Mouse (Mus musculus) MEL (cell line): ENCODE results near the gene Ttll11. TPM values are rescaled to one million over a fixed set of nuclear protein-coding genes. Genes with fewer than 3 reads are reported as not detected.

Experiments
- DNase-seq: peaks from one replicate; pipeline ENCODE4 v3.0.0; 2011; ENCODE audit warnings: low read depth, low spot score
- H3K27ac ChIP-seq: 2 replicates; pipeline ENCODE4 v1.5.1; 2012; ENCODE audit warnings: low read depth, mild to moderate bottlenecking, control low read depth, low read length, moderate library complexity; ENCODE audit not compliant: control insufficient read depth
- H3K27me3 ChIP-seq, 2 experiments: fragments of 150-350 bp in 1 of 2; sonication (generic) in 1 of 2; 2 replicates each; pipeline ENCODE4 v1.6.1; 2012; ENCODE audit warnings: low read length in 2 of 2, mild to moderate bottlenecking in 2 of 2, improper control_type of control experiment in 1 of 2, moderate library complexity in 1 of 2; ENCODE audit not compliant: insufficient read depth in 2 of 2, control insufficient read depth in 1 of 2
- H3K36me3 ChIP-seq, 2 experiments: 2 replicates each; pipeline ENCODE4 v1.6.1; 2012 to 2014; ENCODE audit warnings: low read length in 2 of 2, improper control_type of control experiment in 1 of 2, inconsistent platforms in 1 of 2, mild to moderate bottlenecking in 1 of 2; ENCODE audit not compliant: insufficient read depth in 2 of 2, control insufficient read depth in 1 of 2
- H3K4me1 ChIP-seq, 2 experiments: fragments of 150-350 bp in 1 of 2; sonication (generic) in 1 of 2; 2 replicates each; pipeline ENCODE4 v1.6.1; 2012; ENCODE audit warnings: low read length in 2 of 2, improper control_type of control experiment in 1 of 2, mild to moderate bottlenecking in 1 of 2; ENCODE audit not compliant: insufficient read depth in 2 of 2, control insufficient read depth in 1 of 2
- H3K4me3 ChIP-seq, 2 experiments: fragments of 150-350 bp in 1 of 2; sonication (generic) in 1 of 2; 2 replicates each; pipeline ENCODE4 v1.5.1; 2012; ENCODE audit warnings: low read depth in 2 of 2, low read length in 2 of 2, mild to moderate bottlenecking in 2 of 2, moderate library complexity in 2 of 2, control low read depth in 1 of 2, improper control_type of control experiment in 1 of 2; ENCODE audit not compliant: control insufficient read depth in 1 of 2, insufficient read depth in 1 of 2
- H3K79me2 ChIP-seq: 2 replicates; pipeline ENCODE4 v1.6.1; 2012; ENCODE audit warnings: mild to moderate bottlenecking, low read length, moderate library complexity; ENCODE audit not compliant: control insufficient read depth, poor library complexity, insufficient read depth
- H3K9ac ChIP-seq: 2 replicates; pipeline ENCODE4 v1.6.1; 2012; ENCODE audit warnings: low read depth, mild to moderate bottlenecking, control low read depth, low read length, moderate library complexity; ENCODE audit not compliant: control insufficient read depth, poor library complexity, severe bottlenecking
- H3K9me3 ChIP-seq: fragments of 150-350 bp; sonication (generic); replicated peaks from 2 replicates; pipeline ENCODE4 v1.6.1; 2012; ENCODE audit warnings: mild to moderate bottlenecking, low read length, improper control_type of control experiment, moderate library complexity; ENCODE audit not compliant: insufficient read depth
- BHLHE40 ChIP-seq: IDR thresholded peaks from 2 replicates; pipeline ENCODE4 v1.6.1; 2012; ENCODE audit warnings: low read depth, mild to moderate bottlenecking, inconsistent platforms, low read length, improper control_type of control experiment, borderline replicate concordance
- CHD1 ChIP-seq: IDR thresholded peaks from 2 replicates; pipeline ENCODE4 v1.6.1; 2012; ENCODE audit warnings: low read depth, mild to moderate bottlenecking, inconsistent platforms, low read length, improper control_type of control experiment
- CHD2 ChIP-seq: IDR thresholded peaks from 2 replicates; pipeline ENCODE4 v1.6.1; 2011; ENCODE audit warnings: low read length, improper control_type of control experiment
- ELF1 ChIP-seq: IDR thresholded peaks from 2 replicates; pipeline ENCODE4 v1.6.1; 2014; ENCODE audit warnings: low read depth, mild to moderate bottlenecking, inconsistent platforms, low read length, improper control_type of control experiment, moderate library complexity
- ETS1 ChIP-seq: IDR thresholded peaks from 2 replicates; pipeline ENCODE4 v1.6.1; 2012; ENCODE audit warnings: low read depth, mild to moderate bottlenecking, inconsistent platforms, low read length, improper control_type of control experiment, moderate library complexity
- GABPA ChIP-seq: IDR thresholded peaks from 2 replicates; pipeline ENCODE4 v1.6.1; 2012; ENCODE audit warnings: low read depth, mild to moderate bottlenecking, inconsistent platforms, low read length, improper control_type of control experiment, moderate library complexity
- GATA1 ChIP-seq: IDR thresholded peaks from 2 replicates; pipeline ENCODE4 v1.6.1; 2011; ENCODE audit warnings: low read depth, low read length, improper control_type of control experiment
- MEF2A ChIP-seq: IDR thresholded peaks from 2 replicates; pipeline ENCODE4 v1.6.1; 2014; ENCODE audit warnings: low read depth, mild to moderate bottlenecking, inconsistent platforms, low read length, improper control_type of control experiment; ENCODE audit not compliant: poor library complexity, insufficient replicate concordance, severe bottlenecking; ENCODE audit errors: extremely low read depth
- MXI1 ChIP-seq: IDR thresholded peaks from 2 replicates; pipeline ENCODE4 v1.6.1; 2011; ENCODE audit warnings: mild to moderate bottlenecking, low read depth, low read length, improper control_type of control experiment
- NELFE ChIP-seq: IDR thresholded peaks from 2 replicates; pipeline ENCODE4 v1.6.1; 2011; ENCODE audit warnings: low read depth, low read length, improper control_type of control experiment
- NRF1 ChIP-seq: IDR thresholded peaks from 2 replicates; pipeline ENCODE4 v1.6.1; 2014; ENCODE audit warnings: low read depth, mild to moderate bottlenecking, inconsistent platforms, low read length, improper control_type of control experiment, moderate library complexity; ENCODE audit not compliant: poor library complexity, insufficient read depth, severe bottlenecking
- SIN3A ChIP-seq: IDR thresholded peaks from 2 replicates; pipeline ENCODE4 v1.6.1; 2012; ENCODE audit warnings: low read length, improper control_type of control experiment, inconsistent platforms
- SMC3 ChIP-seq: IDR thresholded peaks from 2 replicates; pipeline ENCODE4 v1.6.1; 2011; ENCODE audit warnings: low read depth, low read length, improper control_type of control experiment
- USF2 ChIP-seq, 2 experiments: IDR thresholded peaks; 2 replicates each; pipeline ENCODE4 v1.6.1; 2011 to 2012; ENCODE audit warnings: improper control_type of control experiment in 2 of 2, low read length in 2 of 2, borderline replicate concordance in 1 of 2, inconsistent platforms in 1 of 2, low read depth in 1 of 2, mild to moderate bottlenecking in 1 of 2; ENCODE audit not compliant: insufficient read depth in 1 of 2
- ZC3H11A ChIP-seq: IDR thresholded peaks from 2 replicates; pipeline ENCODE4 v1.6.1; 2012; ENCODE audit warnings: low read depth, mild to moderate bottlenecking, inconsistent platforms, low read length, improper control_type of control experiment
- ZKSCAN1 ChIP-seq: IDR thresholded peaks from 2 replicates; pipeline ENCODE4 v1.6.1; 2012; ENCODE audit warnings: low read depth, mild to moderate bottlenecking, inconsistent platforms, low read length, improper control_type of control experiment, moderate library complexity
- ZMIZ1 ChIP-seq: IDR thresholded peaks from 2 replicates; pipeline ENCODE4 v1.6.1; 2012; ENCODE audit warnings: low read depth, mild to moderate bottlenecking, inconsistent platforms, low read length, improper control_type of control experiment, moderate library complexity
- polyA plus RNA-seq, 2 experiments: library from polyadenylated mRNA; stranded (reverse) in 1 of 2; unstranded in 1 of 2; fragments of >175 nt in 1 of 2; fragments of >200 nt in 1 of 2; gene quantifications; 2 replicates each; pipeline versions ENCODE4 v1.2.1 to v1.2.4; 2012; ENCODE audit warnings: low replicate concordance in 2 of 2, low read depth in 1 of 2; ENCODE audit not compliant: insufficient read length in 2 of 2, insufficient read depth in 1 of 2, missing spikeins in 1 of 2
- total RNA-seq: library from RNA; depleted of rRNA; stranded (reverse); fragments of 300-350 nt; gene quantifications from 2 replicates; pipeline ENCODE4 v1.2.3, GENCODE M21; 2012

Ttll11 gene
- total and polyA plus RNA-seq, 3 experiments, result 1.2 to 2.5 TPM; not detected in 1

DNA sequence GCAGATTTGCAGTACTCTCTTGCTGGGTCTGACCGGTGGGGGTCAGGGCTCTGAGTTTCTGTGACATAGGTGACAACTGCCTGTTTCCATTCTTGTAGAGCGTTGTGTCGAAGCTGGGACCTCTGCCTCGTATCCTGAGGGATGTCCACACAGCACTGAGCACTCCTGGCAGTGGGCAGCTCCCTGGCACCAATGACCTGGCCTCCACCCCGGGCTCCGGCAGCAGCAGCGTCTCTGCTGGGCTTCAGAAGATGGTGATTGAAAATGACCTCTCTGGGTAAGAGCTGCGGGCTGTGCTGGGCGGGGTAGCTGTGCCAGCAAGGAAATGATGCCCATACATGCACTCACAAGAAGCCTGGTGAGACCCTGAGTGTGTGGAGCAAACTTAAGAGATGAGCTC lies 261.1 kb downstream of the Ttll11 start:
- no peak for DNase-seq
- no peaks in the 10 kb centered on the region for H3K27me3 ChIP-seq
- no peak overlapping the region for H3K4me3 ChIP-seq
- no peaks in the 10 kb centered on the region for H3K79me2 ChIP-seq
- no peaks in the 10 kb centered on the region for H3K9me3 ChIP-seq
- no peak for TF ChIP-seq ETS1
- TF ChIP-seq ZKSCAN1, result no peak
- TF ChIP-seq GATA1, result no peak
- no peak for TF ChIP-seq USF2 (IDR thresholded peaks at IDR 0.05; ENCODE audit: borderline replicate concordance in 1 of 2, insufficient read depth in 1 of 2, low read depth in 1 of 2, low read length in 2 of 2)
- no peak for TF ChIP-seq SIN3A
- no peak for TF ChIP-seq MEF2A
- no peak for TF ChIP-seq ZMIZ1
- no peak for TF ChIP-seq MXI1
- TF ChIP-seq GABPA, result no peak
- no peak for TF ChIP-seq NELFE
- no peak for TF ChIP-seq ZC3H11A
- no peak for TF ChIP-seq BHLHE40
- no peak for TF ChIP-seq CHD2
- TF ChIP-seq ELF1, result no peak
- no peak for TF ChIP-seq NRF1
- TF ChIP-seq SMC3, result no peak
- peaks cover 12 to 25% of the 10 kb centered on the region in 2 experiments; a peak in 3 of 4 replicates for H3K4me1 ChIP-seq
- no peak overlapping the region for H3K9ac ChIP-seq
- peaks cover 0 to 19% of the 10 kb centered on the region in 2 experiments; a peak in 2 of 4 replicates for H3K36me3 ChIP-seq
- H3K27ac ChIP-seq, result no peak overlapping the region

DNA sequence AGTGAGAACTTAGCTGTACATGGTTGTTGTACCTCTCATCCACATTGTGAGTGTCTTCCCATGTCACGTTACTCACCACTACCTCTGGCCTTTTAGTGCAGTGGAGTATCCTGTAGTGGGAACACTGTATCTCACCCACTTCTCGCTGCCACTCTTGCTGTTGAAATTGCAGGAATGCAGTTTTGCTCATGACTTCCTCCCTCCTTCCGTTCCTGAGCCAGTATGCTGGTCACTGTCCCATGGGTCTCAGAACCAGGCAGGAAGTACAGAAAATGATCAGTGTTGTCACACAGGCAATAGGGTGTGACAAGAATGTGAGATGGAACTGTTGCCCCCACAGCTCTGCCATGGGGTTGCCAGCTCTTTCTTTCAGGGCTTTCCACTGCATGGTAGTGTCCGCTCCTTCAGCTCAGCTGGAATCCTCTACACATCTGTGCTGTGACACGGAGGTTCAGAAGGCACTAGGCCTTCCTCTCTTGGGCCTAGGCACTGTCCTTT lies 261.7 kb downstream of the Ttll11 start:
- H3K27me3 ChIP-seq, result no peaks in the 10 kb centered on the region
- peaks cover 12 to 25% of the 10 kb centered on the region in 2 experiments; a peak in 3 of 4 replicates for H3K4me1 ChIP-seq
- no peaks in the 10 kb centered on the region for H3K9me3 ChIP-seq
- TF ChIP-seq CHD1 (no peak), MXI1 (no peak)
- no peaks in the 10 kb centered on the region for H3K79me2 ChIP-seq
- H3K9ac ChIP-seq, result no peak overlapping the region
- H3K27ac ChIP-seq, result no peak overlapping the region
- no peak overlapping the region for H3K4me3 ChIP-seq
- peaks cover 0 to 19% of the 10 kb centered on the region in 2 experiments; a peak in 2 of 4 replicates for H3K36me3 ChIP-seq
- no peak for DNase-seq
